Mouse (Mus musculus) CH12.LX (cell line): ENCODE measurements at regions not wholly inside any gene's neighbourhood (a gene's known extent, or its start where the extent isn't known, plus 50 kb on each side); places are given as distances from the start of the nearest gene placed in this dataset.

ENCODE experiments used
- DNase-seq: peaks from one replicate; pipeline ENCODE4 v3.0.0-alpha.2; 2013; ENCODE audit errors: extremely low read depth
- H3K27ac ChIP-seq: 2 replicates; pipeline ENCODE4 v1.5.1; 2012; ENCODE audit warnings: low read depth, mild to moderate bottlenecking, control low read depth, moderate library complexity; ENCODE audit not compliant: insufficient read depth
- H3K27me3 ChIP-seq: replicated peaks from 2 replicates; pipeline ENCODE3; 2012; ENCODE audit warnings: inconsistent platforms
- H3K36me3 ChIP-seq, 2 experiments: replicated peaks in 1 of 2; 2 replicates each; pipeline versions ENCODE3 to v1.6.1; 2012; ENCODE audit warnings: inconsistent platforms in 1 of 2, low read length in 1 of 2, mild to moderate bottlenecking in 1 of 2, mixed read lengths in 1 of 2, moderate library complexity in 1 of 2; ENCODE audit not compliant: control insufficient read depth in 1 of 2, insufficient read depth in 1 of 2
- H3K4me1 ChIP-seq, 2 experiments: 2 replicates each; pipeline ENCODE4 v1.6.1; 2012; ENCODE audit warnings: inconsistent platforms in 1 of 2, moderate library complexity in 1 of 2; ENCODE audit not compliant: insufficient read depth in 2 of 2, control insufficient read depth in 1 of 2
- H3K4me2 ChIP-seq: 2 replicates; pipeline ENCODE4 v1.6.1; 2012; ENCODE audit warnings: low read depth, mild to moderate bottlenecking, control low read depth; ENCODE audit not compliant: poor library complexity, insufficient read depth, severe bottlenecking
- H3K4me3 ChIP-seq, 3 experiments: fragments of 150-350 bp in 1 of 3; sonication (generic) in 1 of 3; replicated peaks in 1 of 3; 2 replicates each; pipeline versions ENCODE3 to v1.5.1; 2011 to 2012; ENCODE audit warnings: low read depth in 2 of 3, low read length in 2 of 3, mild to moderate bottlenecking in 2 of 3, moderate library complexity in 2 of 3, control low read depth in 1 of 3, improper control_type of control experiment in 1 of 3, inconsistent platforms in 1 of 3, mixed read lengths in 1 of 3; ENCODE audit not compliant: poor library complexity in 1 of 3
- H3K79me2 ChIP-seq: replicated peaks from 2 replicates; pipeline ENCODE4 v1.6.1; 2012; ENCODE audit warnings: mild to moderate bottlenecking, moderate library complexity; ENCODE audit not compliant: control insufficient read depth, poor library complexity, insufficient read depth, severe bottlenecking; ENCODE audit errors: extremely low read depth
- H3K9ac ChIP-seq: 2 replicates; pipeline ENCODE4 v1.6.1; 2012; ENCODE audit warnings: low read depth, mild to moderate bottlenecking, control low read depth, moderate library complexity; ENCODE audit not compliant: insufficient read depth
- H3K9me3 ChIP-seq: replicated peaks from 2 replicates; pipeline ENCODE3; 2012; ENCODE audit warnings: low read length, inconsistent platforms, mixed read lengths
- CHD1 ChIP-seq: IDR thresholded peaks from 2 replicates; pipeline ENCODE4 v1.6.1; 2012; ENCODE audit warnings: low read depth, low read length, improper control_type of control experiment, inconsistent platforms
- E2F4 ChIP-seq: IDR thresholded peaks from 2 replicates; pipeline ENCODE4 v1.6.1; 2011; ENCODE audit warnings: low read depth, low read length, improper control_type of control experiment; ENCODE audit not compliant: insufficient replicate concordance
- ELF1 ChIP-seq: IDR thresholded peaks from 2 replicates; pipeline ENCODE4 v1.6.1; 2014; ENCODE audit warnings: low read depth, mild to moderate bottlenecking, inconsistent platforms, low read length, improper control_type of control experiment
- EP300 ChIP-seq: IDR thresholded peaks from 2 replicates; pipeline ENCODE4 v1.6.1; 2011; ENCODE audit warnings: low read length, improper control_type of control experiment
- ETS1 ChIP-seq: conservative IDR thresholded peaks from 2 replicates; pipeline ENCODE4 v1.6.1; 2012; ENCODE audit warnings: low read depth, mild to moderate bottlenecking, inconsistent platforms, low read length, improper control_type of control experiment, moderate library complexity
- GABPA ChIP-seq: IDR thresholded peaks from 2 replicates; pipeline ENCODE4 v1.6.1; 2012; ENCODE audit warnings: low read depth, low read length, improper control_type of control experiment, inconsistent platforms; ENCODE audit not compliant: insufficient replicate concordance
- HCFC1 ChIP-seq: IDR thresholded peaks from 2 replicates; pipeline ENCODE4 v1.6.1; 2012; ENCODE audit warnings: low read depth, mild to moderate bottlenecking, inconsistent platforms, low read length, improper control_type of control experiment
- JUND ChIP-seq: conservative IDR thresholded peaks from 2 replicates; pipeline ENCODE4 v1.6.1; 2011; ENCODE audit warnings: low read depth, low read length, improper control_type of control experiment
- KAT2A ChIP-seq: IDR thresholded peaks from 2 replicates; pipeline ENCODE4 v1.6.1; 2012; ENCODE audit warnings: low read length, improper control_type of control experiment, inconsistent platforms; ENCODE audit not compliant: insufficient replicate concordance
- MAFK ChIP-seq: IDR thresholded peaks from 2 replicates; pipeline ENCODE4 v1.6.1; 2011; ENCODE audit warnings: low read length, improper control_type of control experiment; ENCODE audit not compliant: insufficient replicate concordance
- MAX ChIP-seq: IDR thresholded peaks from 2 replicates; pipeline ENCODE4 v1.6.1; 2011; ENCODE audit warnings: low read length, improper control_type of control experiment
- MAZ ChIP-seq: IDR thresholded peaks from 2 replicates; pipeline ENCODE4 v1.6.1; 2012; ENCODE audit warnings: low read depth, mild to moderate bottlenecking, inconsistent platforms, low read length, improper control_type of control experiment, moderate library complexity
- MEF2A ChIP-seq: IDR thresholded peaks from 2 replicates; pipeline ENCODE4 v1.6.1; 2014; ENCODE audit warnings: low read depth, mild to moderate bottlenecking, inconsistent platforms, low read length, improper control_type of control experiment, borderline replicate concordance
- MXI1 ChIP-seq: IDR thresholded peaks from 2 replicates; pipeline ENCODE4 v1.6.1; 2011; ENCODE audit warnings: mild to moderate bottlenecking, low read depth, low read length, improper control_type of control experiment
- MYC ChIP-seq: IDR thresholded peaks from 2 replicates; pipeline ENCODE4 v1.6.1; 2011; ENCODE audit warnings: low read depth, mild to moderate bottlenecking, improper control_type of control experiment, low read length
- POLR2AphosphoS2 ChIP-seq: IDR thresholded peaks from 2 replicates; pipeline ENCODE4 v1.6.1; 2011; ENCODE audit warnings: low read depth, low read length, improper control_type of control experiment
- RCOR1 ChIP-seq: conservative IDR thresholded peaks from 2 replicates; pipeline ENCODE4 v1.6.1; 2012; ENCODE audit warnings: low read depth, mild to moderate bottlenecking, inconsistent platforms, low read length, improper control_type of control experiment
- SIN3A ChIP-seq: IDR thresholded peaks from 2 replicates; pipeline ENCODE4 v1.6.1; 2012; ENCODE audit warnings: low read length, improper control_type of control experiment, inconsistent platforms
- UBTF ChIP-seq: IDR thresholded peaks from 2 replicates; pipeline ENCODE4 v1.6.1; 2012; ENCODE audit warnings: low read depth, mild to moderate bottlenecking, inconsistent platforms, low read length, improper control_type of control experiment, moderate library complexity
- USF1 ChIP-seq: IDR thresholded peaks from 2 replicates; pipeline ENCODE4 v1.6.1; 2014; ENCODE audit warnings: low read depth, mild to moderate bottlenecking, inconsistent platforms, low read length, improper control_type of control experiment
- USF2 ChIP-seq: conservative IDR thresholded peaks from 2 replicates; pipeline ENCODE4 v1.6.1; 2011; ENCODE audit warnings: low read depth, low read length, improper control_type of control experiment
- ZC3H11A ChIP-seq: IDR thresholded peaks from 2 replicates; pipeline ENCODE4 v1.6.1; 2012; ENCODE audit warnings: low read depth, mild to moderate bottlenecking, inconsistent platforms, low read length, improper control_type of control experiment
- dilution Hi-C: fragments of 300-500 bp; cut with MboI; formaldehyde crosslinking; loops from 2 replicates; pipeline ENCODE4 v1.14.3; 2020; ENCODE audit warnings: low sequenced_read_pairs; ENCODE audit not compliant: extremely low pct_unique_long_range_greater_than_20kb, extremely low pct_ligation_motif_present
- in situ Hi-C: fragments of 300-500 bp; cut with MboI; formaldehyde crosslinking; loops from 3 replicates; pipeline ENCODE4 v1.14.3; 2019; ENCODE audit warnings: low sequenced_read_pairs, low pct_ligation_motif_present, low pct_unique_long_range_greater_than_20kb, mixed read lengths

DNA sequence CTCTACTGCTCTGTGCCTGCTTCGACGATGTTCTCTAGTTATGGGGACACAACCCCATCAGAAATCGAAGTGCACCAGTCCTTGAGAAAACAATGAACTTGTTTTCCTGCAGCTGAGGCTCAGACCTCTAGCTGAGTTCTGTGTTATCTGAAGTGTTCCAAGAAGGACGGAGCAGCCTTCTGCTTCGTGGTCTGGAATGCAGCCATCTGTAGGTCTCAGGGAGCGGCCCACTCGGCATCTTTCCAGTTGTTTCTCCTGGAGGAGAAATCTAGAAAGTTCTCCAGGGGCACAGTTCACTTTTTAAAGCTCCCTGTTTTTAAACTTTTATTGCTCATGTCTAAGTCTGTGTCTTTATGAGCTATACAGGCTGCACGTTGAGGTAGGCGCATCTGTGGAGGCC lies 264.3 kb downstream of the Gadd45g start:
- no peak overlapping the region for H3K27ac ChIP-seq
- in situ Hi-C loops = no loop called here
- no peak for TF ChIP-seq USF1
- no peak for TF ChIP-seq UBTF
- no peak for TF ChIP-seq MYC
- no peak for TF ChIP-seq MEF2A
- no peak for TF ChIP-seq EP300
- TF ChIP-seq MXI1 = no peak
- TF ChIP-seq KAT2A = no peak
- H3K36me3 ChIP-seq = no peaks in the 10 kb centered on the region
- no peak for DNase-seq
- H3K4me3 ChIP-seq = no peak overlapping the region
- peaks cover 9% of the 10 kb centered on the region for H3K9me3 ChIP-seq
- no peaks in the 10 kb centered on the region for H3K27me3 ChIP-seq
- H3K9ac ChIP-seq = no peak overlapping the region
- dilution Hi-C loops = no loop called here
- peaks cover 9 to 29% of the 10 kb centered on the region in 2 experiments for H3K4me1 ChIP-seq
- no peaks in the 10 kb centered on the region for H3K79me2 ChIP-seq
- no peak overlapping the region for H3K4me2 ChIP-seq

DNA sequence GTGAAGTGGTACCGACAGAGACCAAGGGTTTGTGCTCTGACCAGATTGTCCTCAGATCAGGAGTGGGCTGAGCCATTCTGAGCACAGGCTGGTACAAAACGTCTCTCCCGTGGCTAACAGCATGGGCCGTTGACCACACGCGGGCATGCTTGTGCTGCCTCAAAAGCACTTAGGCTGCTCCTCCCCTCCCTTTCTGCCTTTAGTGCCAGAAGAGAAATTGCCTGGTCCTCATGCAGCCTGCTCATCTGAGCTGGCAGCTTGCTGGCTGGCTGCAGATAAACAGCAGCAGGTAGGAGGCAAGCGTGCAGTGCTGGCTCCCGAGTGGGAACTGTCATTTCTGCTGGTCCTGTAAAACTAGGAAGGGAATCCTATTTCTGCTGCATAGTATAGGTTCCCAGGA lies 267.1 kb downstream of the Gadd45g start:
- TF ChIP-seq KAT2A = no peak
- TF ChIP-seq E2F4 = no peak
- no peak for TF ChIP-seq CHD1
- TF ChIP-seq MYC = no peak
- no peak for TF ChIP-seq USF2
- no peak for TF ChIP-seq HCFC1
- no peak for TF ChIP-seq ETS1
- no peak for TF ChIP-seq MAX
- TF ChIP-seq JUND = no peak
- TF ChIP-seq GABPA = no peak
- H3K4me3 ChIP-seq = no peak overlapping the region
- H3K27ac ChIP-seq = no peak overlapping the region
- H3K9ac ChIP-seq = no peak overlapping the region
- H3K4me2 ChIP-seq = no peak overlapping the region
- no peaks in the 10 kb centered on the region for H3K79me2 ChIP-seq
- in situ Hi-C loops (no loop called here), dilution Hi-C loops (no loop called here)
- no peaks in the 10 kb centered on the region for H3K36me3 ChIP-seq
- no peaks in the 10 kb centered on the region for H3K27me3 ChIP-seq
- H3K9me3 ChIP-seq = peaks cover 10% of the 10 kb centered on the region
- no peak for DNase-seq
- H3K4me1 ChIP-seq = peaks cover 6 to 11% of the 10 kb centered on the region in 2 experiments

DNA sequence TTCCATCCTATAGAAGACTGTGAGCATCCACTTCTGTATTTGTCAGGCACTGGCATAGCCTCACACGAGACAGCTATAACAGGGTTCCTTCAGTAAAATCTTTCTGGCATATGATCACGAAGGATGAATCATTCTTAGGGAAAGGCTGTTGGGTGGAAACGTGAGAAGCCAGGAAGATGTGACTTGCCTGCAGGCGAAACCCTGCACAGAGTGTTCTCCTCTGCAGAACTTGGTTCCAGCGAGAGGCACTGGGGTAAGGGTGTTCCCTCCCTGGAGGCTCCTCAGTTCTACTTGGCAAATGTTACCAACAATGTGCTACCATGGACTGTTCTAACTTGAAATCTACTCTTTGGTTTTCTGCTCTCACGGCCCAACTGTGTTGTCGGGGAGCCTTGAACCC lies 268.0 kb downstream of the Gadd45g start:
- Histone ChIP-seq H3K27ac (no peak overlapping the region), H3K4me2 (no peak overlapping the region), H3K4me3 (no peak overlapping the region), H3K79me2 (no peaks in the 10 kb centered on the region), H3K27me3 (no peaks in the 10 kb centered on the region), H3K4me1 (peaks cover 6 to 14% of the 10 kb centered on the region in 2 experiments), H3K9ac (no peak overlapping the region), H3K36me3 (no peaks in the 10 kb centered on the region), H3K9me3 (peaks cover 10% of the 10 kb centered on the region)
- dilution Hi-C loops (no loop called here), in situ Hi-C loops (no loop called here)
- TF ChIP-seq ELF1 (no peak), UBTF (no peak), RCOR1 (no peak), POLR2AphosphoS2 (no peak), ZC3H11A (no peak), SIN3A (no peak), E2F4 (no peak), MAFK (no peak), HCFC1 (no peak), MAZ (no peak), USF1 (no peak)
- DNase-seq = no peak
